Mouse (Mus musculus): Measurements from ENCODE around the gene Vegfd.

DNA sequence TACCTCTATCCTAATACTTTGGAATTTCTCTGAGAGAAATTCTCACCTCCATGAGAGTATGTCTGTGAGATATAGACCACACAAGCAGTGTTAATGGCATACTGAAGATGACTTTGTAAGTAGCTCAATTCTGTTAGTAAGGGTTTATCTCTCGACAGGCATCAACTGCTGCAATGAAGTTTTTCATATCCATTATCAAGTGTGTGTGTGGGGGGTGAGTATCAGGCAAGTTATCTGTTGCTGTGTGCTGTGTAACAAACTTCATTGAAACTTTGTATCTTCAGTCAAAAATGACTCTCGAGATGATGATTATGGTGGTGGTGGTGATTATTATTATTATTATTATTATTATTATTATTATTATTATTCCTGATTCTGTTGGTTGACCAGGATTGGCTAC lies 43.6 kb downstream of the Vegfd start:
- TF ChIP-seq CTCF (IDR thresholded peaks at IDR 0.05; ENCODE audit: extremely low read depth, insufficient read depth, insufficient read length, insufficient replicate concordance) (no peak), POLR2A (IDR thresholded peaks at IDR 0.05; ENCODE audit: low read depth, low read length) (no peak)

Measured in spleen, adult 2 months (tissue).